ENCODE assay signal across 16 mouse cellular contexts in the genomic region with DNA sequence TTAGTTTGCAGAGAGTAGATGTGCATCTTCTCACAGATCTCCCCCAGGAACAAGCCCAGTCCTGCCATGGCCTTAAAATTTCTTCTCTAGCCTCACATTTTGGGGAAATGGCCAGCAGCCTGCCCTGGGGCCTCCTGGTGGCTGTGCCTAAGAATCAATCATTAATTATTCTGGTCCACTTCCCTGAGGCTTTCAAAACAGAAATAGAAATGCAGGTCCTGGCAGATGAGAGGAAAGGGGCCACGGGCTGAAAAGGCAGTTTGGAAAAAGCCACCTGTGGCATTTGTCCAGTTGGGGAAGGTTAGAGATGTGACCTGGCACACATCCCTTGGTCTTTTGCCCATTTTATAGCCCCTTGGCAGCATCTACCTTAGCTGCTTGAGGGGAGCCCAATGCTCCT. TPM values are rescaled to one million over a fixed set of nuclear protein-coding genes. Genes with fewer than 3 reads are reported as not detected.
A peak's percentile ranks its signal among the peaks of the same experiment; 100 is the strongest.
DNase-seq lines count a peak whose midpoint lies in the region; ATAC-seq and TF ChIP-seq lines count a peak whose summit lies in the region.
"Had no signal": no experiment of that assay in that cellular context is flagged by ENCODE, and none has a peak within 500 bp of the region (broad histone marks: within the 10 kb centered on the region; RNA-seq: fewer than 3 reads in every experiment).

No protein-coding gene starts in this region.

- CTCF ChIA-PET in Patski (lab: Charles Lee) = interaction anchor here (0.9 to 3.4 kb wide), 5 partner anchors 8 to 60 kb away, joined by 3 to 18 read pairs (median 3); no protein-coding TSS in a partner anchor

- in situ Hi-C loops in Patski (cut with MboI; ENCODE audit: low pct_unique_long_range_greater_than_20kb) = loop anchor here (10.0 kb wide), 2 partner anchors 64 to 164 kb away; no protein-coding TSS in a partner anchor

- H3K4me1 ChIP-seq in kidney, adult 2 months (ENCODE audit: control insufficient read depth, insufficient read depth, low read length) = peaks cover 34% of the 10 kb centered on the region
- H3K4me1 ChIP-seq in forebrain, embryonic 15.5 days = peaks cover 9% of the 10 kb centered on the region
- no peaks in the 10 kb centered on the region for H3K4me1 ChIP-seq in forebrain, postnatal 0 days (ENCODE audit: insufficient read depth)

- TF ChIP-seq POLR2A in kidney, adult 2 months (IDR thresholded peaks at IDR 0.05; ENCODE audit: low read depth, low read length) = no peak

- H3K27me3 ChIP-seq in Patski = no peaks in the 10 kb centered on the region
- H3K27me3 ChIP-seq in kidney, adult 2 months (replicated peaks; ENCODE audit: control insufficient read depth, insufficient read depth, low read length) = no peaks in the 10 kb centered on the region
- peaks cover 31% of the 10 kb centered on the region for H3K27me3 ChIP-seq in forebrain, embryonic 15.5 days
- peaks cover 32% of the 10 kb centered on the region for H3K27me3 ChIP-seq in forebrain, postnatal 0 days (ENCODE audit: insufficient read depth, low read length)

- H3K9ac ChIP-seq in forebrain, embryonic 15.5 days (replicated peaks) = no peak overlapping the region
- H3K9ac ChIP-seq in forebrain, postnatal 0 days = no peak overlapping the region
- H3K9ac ChIP-seq: heart, embryonic 15.5 days; hindbrain, embryonic 15.5 days had no signal

- peak overlapping the region; percentile 91 for H3K27ac ChIP-seq in kidney, adult 2 months (ENCODE audit: insufficient read depth, low read depth, low read length)
- no peak overlapping the region for H3K27ac ChIP-seq in forebrain, embryonic 15.5 days (replicated peaks)
- H3K27ac ChIP-seq in forebrain, postnatal 0 days (ENCODE audit: low read depth, low read length) = no peak overlapping the region
- H3K27ac ChIP-seq: heart, embryonic 15.5 days; hindbrain, embryonic 15.5 days; midbrain, embryonic 10.5 days had no signal

- TF ChIP-seq CTCF in Patski (IDR thresholded peaks at IDR 0.05) = no peak
- 0 out of 2 replicates have a peak, but pooled peaks have one; percentile 21 for TF ChIP-seq CTCF in kidney, adult 2 months (conservative IDR thresholded peaks at IDR 0.05; ENCODE audit: insufficient read depth, insufficient read length, low read depth, low read length)
- TF ChIP-seq CTCF in forebrain, postnatal 0 days (IDR thresholded peaks at IDR 0.05; ENCODE audit: low read depth) = no peak

- 0% methylated on average over 1 of the region's 1 CpGs for WGBS in kidney, adult 2 months
- WGBS in forebrain, embryonic 15.5 days = 0% methylated on average over 1 of the region's 1 CpGs
- WGBS in forebrain, postnatal 0 days = 3% methylated on average over 1 of the region's 1 CpGs

- H3K4me3 ChIP-seq in kidney, adult 2 months (ENCODE audit: insufficient read depth, low read depth, low read length) = no peak overlapping the region
- H3K4me3 ChIP-seq in forebrain, embryonic 15.5 days = no peak overlapping the region
- H3K4me3 ChIP-seq in forebrain, postnatal 0 days (ENCODE audit: low read depth, low read length) = no peak overlapping the region
- H3K4me3 ChIP-seq: heart, embryonic 15.5 days; hindbrain, embryonic 15.5 days; midbrain, embryonic 10.5 days had no signal

- no peaks in the 10 kb centered on the region for H3K9me3 ChIP-seq in forebrain, embryonic 15.5 days
- no peaks in the 10 kb centered on the region for H3K9me3 ChIP-seq in forebrain, postnatal 0 days (ENCODE audit: low read length)
- H3K9me3 ChIP-seq: heart, embryonic 15.5 days; hindbrain, embryonic 15.5 days; midbrain, embryonic 10.5 days had no signal

- no peak overlapping the region for H3K4me2 ChIP-seq in forebrain, embryonic 15.5 days (replicated peaks)
- H3K4me2 ChIP-seq in forebrain, postnatal 0 days (ENCODE audit: low read depth) = no peak overlapping the region
- H3K4me2 ChIP-seq: heart, embryonic 15.5 days; hindbrain, embryonic 15.5 days had no signal

- ATAC-seq in Patski = peak; percentile 16
- no peak for ATAC-seq in forebrain, embryonic 15.5 days (replicated peaks)
- no peak for ATAC-seq in forebrain, postnatal 0 days
- ATAC-seq: forebrain, embryonic 14.5 days; lung, postnatal 0 days had no signal

- POLR2A ChIA-PET in Patski (lab: Charles Lee) = interaction anchor here (1.3 to 2.9 kb wide), 6 partner anchors 11 to 85 kb away, joined by 3 to 10 read pairs (median 6); no protein-coding TSS in a partner anchor

- H3K36me3 ChIP-seq in kidney, adult 2 months (ENCODE audit: control insufficient read depth, insufficient read depth, low read length) = no peaks in the 10 kb centered on the region
- no peaks in the 10 kb centered on the region for H3K36me3 ChIP-seq in forebrain, embryonic 15.5 days
- H3K36me3 ChIP-seq in forebrain, postnatal 0 days (ENCODE audit: insufficient read depth) = no peaks in the 10 kb centered on the region
- H3K36me3 ChIP-seq: heart, embryonic 15.5 days; hindbrain, embryonic 15.5 days; midbrain, embryonic 10.5 days had no signal

- DNase-seq in cerebellum, adult 9-11 months = peak; percentile 11
- no peak for DNase-seq in cerebellum, adult 11 months
- no peak for DNase-seq in Patski (ENCODE audit: low read depth, low spot score)
- DNase-seq in kidney, adult 2 months = peak; percentile 95
- DNase-seq in kidney, postnatal 4 days = peak; percentile 50 to 69
- no peak for DNase-seq in forebrain, postnatal 0 days
- DNase-seq in testis, postnatal 14 days (ENCODE audit: low spot score) = no peak
- DNase-seq: gastrocnemius, postnatal 36 days; thymus, adult 2 months had no signal

RNA-seq across cellular contexts. Expression of a gene that starts 3.8 kb away (rescaled TPM):
- 219 TPM for polyA plus RNA-seq in Patski (2021)
- polyA plus RNA-seq in kidney, adult 2 months (2012; rRNA removed) = 74.3 and 77.6 TPM in 2 replicates
- polyA plus RNA-seq in forebrain, embryonic 15.5 days (2015; fragmentation: Nextera tagmentation; extraction: Ambion mirVana) = 0.26 and 0.33 TPM in 2 replicates
- total RNA-seq in forebrain, postnatal 0 days (2014; rRNA removed) = not detected in 2 replicates
- 0.18 and 0.19 TPM in 2 replicates for polyA plus RNA-seq in forebrain, postnatal 0 days (2015; fragmentation: Nextera tagmentation; extraction: Ambion mirVana)
- total RNA-seq: gastrocnemius, postnatal 36 days had no signal
- polyA plus RNA-seq: forebrain, embryonic 14.5 days; heart, embryonic 15.5 days; limb, embryonic 14.5 days; lung, postnatal 0 days had no signal

Comparison
In these comparisons a context has a peak if more than half of its experiments do, and no peak if none do; other contexts are left out.
1. DNase-seq: peak in cerebellum, adult 9-11 months (single experiment), kidney, adult 2 months (single experiment) and kidney, postnatal 4 days (2 of 2); none in cerebellum, adult 11 months (single experiment), Patski (single experiment), forebrain, postnatal 0 days (single experiment) and testis, postnatal 14 days (single experiment).
2. RNA of a gene that starts 3.8 kb away (polyA plus RNA-seq): 219 TPM in Patski (single experiment) and 74.3 to 77.6 TPM in kidney, adult 2 months; 0.26 to 0.33 TPM in forebrain, embryonic 15.5 days and 0.18 to 0.19 TPM in forebrain, postnatal 0 days; every median in the first group is over 10 times any median in the second.